Mouse (Mus musculus) kidney, embryonic 14.5 days (tissue): ENCODE measurements around the gene Cd163l1. TPM values are rescaled to one million over a fixed set of nuclear protein-coding genes. Genes with fewer than 3 reads are reported as not detected.

Experiments used
- ATAC-seq: fragments of 200-750 bp; cut with Nextera tagmentation; 2 replicates; pipeline ENCODE4 v1.8.0; 2017; ENCODE audit warnings: moderate number of reproducible peaks, mild to moderate bottlenecking, moderate TSS enrichment, moderate library complexity; ENCODE audit not compliant: low FRiP score, low TSS enrichment
- H3K27ac ChIP-seq: fragments of 300-500 bp; sonication (generic); 2 replicates; pipeline ENCODE4 v1.5.1; 2014; ENCODE audit warnings: low read depth, mild to moderate bottlenecking, low read length, moderate library complexity, mixed read lengths
- H3K27me3 ChIP-seq: fragments of 300-500 bp; sonication (generic); 2 replicates; pipeline ENCODE4 v1.6.1; 2014; ENCODE audit warnings: mild to moderate bottlenecking, low read length; ENCODE audit not compliant: control insufficient read depth, insufficient read depth
- H3K36me3 ChIP-seq: fragments of 300-500 bp; sonication (generic); 2 replicates; pipeline ENCODE4 v1.6.1; 2014; ENCODE audit warnings: low read length, mixed read lengths; ENCODE audit not compliant: control insufficient read depth, insufficient read depth
- H3K4me1 ChIP-seq: fragments of 300-500 bp; sonication (generic); 2 replicates; pipeline ENCODE4 v1.6.1; 2014; ENCODE audit warnings: low read length, mixed read lengths; ENCODE audit not compliant: control insufficient read depth, insufficient read depth
- H3K4me2 ChIP-seq: fragments of 300-500 bp; sonication (generic); replicated peaks from 2 replicates; pipeline ENCODE4 v1.6.1; 2014; ENCODE audit warnings: low read depth, mild to moderate bottlenecking, low read length
- H3K4me3 ChIP-seq: fragments of 300-500 bp; sonication (generic); 2 replicates; pipeline ENCODE4 v1.5.1; 2014; ENCODE audit warnings: mild to moderate bottlenecking, low read length
- H3K9ac ChIP-seq: fragments of 300-500 bp; sonication (generic); 2 replicates; pipeline ENCODE4 v1.6.1; 2014; ENCODE audit warnings: low read depth, mild to moderate bottlenecking, low read length, moderate library complexity
- H3K9me3 ChIP-seq: fragments of 300-500 bp; sonication (generic); 2 replicates; pipeline ENCODE4 v1.6.1; 2016; ENCODE audit warnings: low read length; ENCODE audit not compliant: control insufficient read depth
- WGBS: fragments of 180-500 bp; shearing (Covaris S2); extraction: QIAGEN DNeasy Blood & Tissue Kit; methylation state at CpG from one replicate; pipeline ENCODE4 v1.1.7; 2014; 5-methylcytosine and 5-hydroxymethylcytosine counted together
- polyA plus RNA-seq: library from polyadenylated mRNA; unstranded; fragments of >200 nt; fragmentation: Nextera tagmentation; extraction: Ambion mirVana; gene quantifications from 2 replicates; pipeline ENCODE4 v1.2.1, GENCODE M21; 2014

The Cd163l1 gene
- polyA plus RNA-seq, 1 experiment from 2014 or later = not detected

- Histone ChIP-seq H3K36me3 (no peaks in the 10 kb centered on the region), H3K27me3 (no peaks in the 10 kb centered on the region), H3K9ac (no peak within 1 kb of the TSS), H3K4me2 (no peak within 1 kb of the TSS), H3K27ac (no peak within 1 kb of the TSS), H3K4me1 (no peaks in the 10 kb centered on the region), H3K4me3 (no peak within 1 kb of the TSS), H3K9me3 (no peaks in the 10 kb centered on the region; the same call in 1 of the 2 replicates)
- ATAC-seq = no peak
- WGBS = 78% methylated on average over 4 of the region's 4 CpGs
These were observed 29.1 kb downstream of the Cd163l1 start, which contains the start of gene 5830411N06Rik for GRCm38 (mm10) chr7:140247216-140247615. Gene 5830411N06Rik (plus strand): TSS chr7:140247284.

GRCm38 (mm10) chr7:140253780-140254299, 35.8 kb downstream of the Cd163l1 start:
- H3K4me1 ChIP-seq = no peaks in the 10 kb centered on the region
- no peak for ATAC-seq
- WGBS = 90% methylated on average over 7 of the region's 7 CpGs
- H3K4me3 ChIP-seq = no peak overlapping the region
- H3K27me3 ChIP-seq = no peaks in the 10 kb centered on the region
- H3K9ac ChIP-seq = no peak overlapping the region
- H3K9me3 ChIP-seq = no peaks in the 10 kb centered on the region
- H3K4me2 ChIP-seq = no peak overlapping the region
- no peaks in the 10 kb centered on the region for H3K36me3 ChIP-seq
- H3K27ac ChIP-seq = no peak overlapping the region

Other genes with a start within 250 kb of the Cd163l1 start
- gene 6430531B16Rik, start 239.5 kb upstream of the Cd163l1 start, polyA plus RNA-seq = 0.34 and 0.55 TPM in 2 replicates
- gene Adam8, start 225.7 kb upstream of the Cd163l1 start, polyA plus RNA-seq = 0.85 and 1.6 TPM in 2 replicates
- gene Zfp511, start 181.9 kb upstream of the Cd163l1 start, polyA plus RNA-seq = 46.2 and 47.5 TPM in 2 replicates
- 40.6 and 62.9 TPM in 2 replicates for gene Tubgcp2, start 181.6 kb upstream of the Cd163l1 start, polyA plus RNA-seq
- gene Msx3, start 169.2 kb upstream of the Cd163l1 start, polyA plus RNA-seq = not detected in 2 replicates
- gene Caly, start 135.7 kb upstream of the Cd163l1 start, polyA plus RNA-seq = 0.91 TPM in 2 replicates
- 0.38 TPM in 1 of 2 replicates, not detected in the other for gene Prap1, start 124.9 kb upstream of the Cd163l1 start, polyA plus RNA-seq
- 32.4 and 36.2 TPM in 2 replicates for gene Fuom, start 115.8 kb upstream of the Cd163l1 start, polyA plus RNA-seq
- gene Paox, start 102.5 kb upstream of the Cd163l1 start, polyA plus RNA-seq = 20.7 and 24.8 TPM in 2 replicates
- gene Echs1, start 101.8 kb upstream of the Cd163l1 start, polyA plus RNA-seq = 186 and 199 TPM in 2 replicates
- gene Mtg1, start 80.7 kb upstream of the Cd163l1 start, polyA plus RNA-seq = 25.9 and 30.8 TPM in 2 replicates
- gene Sprn, start 63.4 kb upstream of the Cd163l1 start, polyA plus RNA-seq = 0.13 and 0.14 TPM in 2 replicates
- gene Olfr522, start 53.5 kb upstream of the Cd163l1 start, polyA plus RNA-seq = not detected in 2 replicates
- gene Olfr523, start 45.0 kb upstream of the Cd163l1 start, polyA plus RNA-seq = not detected in 2 replicates
- not detected in 2 replicates for gene Olfr524, start 12.3 kb upstream of the Cd163l1 start, polyA plus RNA-seq
- not detected in 2 replicates for gene 5830411N06Rik, start 29.0 kb downstream of the Cd163l1 start, polyA plus RNA-seq
- gene Olfr525, start 102.6 kb downstream of the Cd163l1 start, polyA plus RNA-seq = not detected in 2 replicates
- not detected in 2 replicates for gene Olfr527, start 115.8 kb downstream of the Cd163l1 start, polyA plus RNA-seq
- not detected in 2 replicates for gene Olfr60, start 143.4 kb downstream of the Cd163l1 start, polyA plus RNA-seq
- not detected in 2 replicates for gene Olfr530, start 158.1 kb downstream of the Cd163l1 start, polyA plus RNA-seq
- gene Olfr531, start 184.7 kb downstream of the Cd163l1 start, polyA plus RNA-seq = not detected in 2 replicates
- not detected in 2 replicates for gene Olfr532, start 203.4 kb downstream of the Cd163l1 start, polyA plus RNA-seq
- gene Olfr533, start 245.1 kb downstream of the Cd163l1 start, polyA plus RNA-seq = not detected in 2 replicates